Comparison of ENCODE assay signal across 23 mouse cellular contexts in the genomic region with DNA sequence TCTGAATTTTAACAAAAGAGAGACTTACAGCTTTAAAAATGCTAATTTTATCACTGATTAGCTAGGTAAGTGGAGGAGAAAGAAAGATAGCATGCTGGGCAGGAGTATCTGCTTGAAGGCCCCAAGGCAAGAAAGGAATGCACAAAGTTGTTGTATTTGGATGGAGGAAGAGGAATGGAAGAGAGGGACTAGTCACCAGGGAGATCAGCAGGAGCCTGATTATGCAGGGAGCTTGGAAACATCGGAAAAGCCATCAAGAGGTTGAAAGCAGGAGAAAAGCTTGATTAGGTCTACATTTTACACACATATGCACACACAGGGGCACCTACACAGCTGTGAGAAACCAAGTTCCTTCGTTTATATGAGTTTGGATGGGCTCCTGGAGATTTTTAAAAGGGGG.
"Had no signal": no experiment of that assay in that cellular context is flagged by ENCODE, and none has a peak within 500 bp of the region (broad histone marks: within the 10 kb centered on the region; RNA-seq: fewer than 3 reads in every experiment).

No protein-coding gene starts in this region.

- H3K9ac ChIP-seq: heart, embryonic 12.5 days; hindbrain, embryonic 14.5 days; limb, embryonic 12.5 days; liver, embryonic 13.5 days; liver, embryonic 15.5 days had no signal

- H3K36me3 ChIP-seq: heart, embryonic 10.5 days; heart, embryonic 12.5 days; limb, embryonic 10.5 days; limb, embryonic 12.5 days; liver, embryonic 13.5 days; liver, embryonic 15.5 days had no signal

- DNase-seq: gastrocnemius, postnatal 14 days; gastrocnemius, postnatal 36 days; heart, adult 18-20 months; heart, postnatal 10 days; heart, postnatal 36 days; kidney, adult 18-20 months; kidney, adult 8-10 months; kidney, postnatal 10 days; kidney, postnatal 25 days; kidney, postnatal 4 days; liver; liver, embryonic 13.5 days had no signal

- H3K9me3 ChIP-seq: limb, embryonic 10.5 days; liver, embryonic 13.5 days; liver, embryonic 15.5 days had no signal

- H3K27ac ChIP-seq: heart, embryonic 10.5 days; hindbrain, postnatal 0 days; layer of hippocampus, adult 2 months; left cerebral cortex, adult 2 months; limb, embryonic 10.5 days; limb, embryonic 12.5 days; liver, embryonic 13.5 days; liver, embryonic 15.5 days had no signal

- H3K4me3 ChIP-seq: heart, embryonic 10.5 days; heart, embryonic 12.5 days; layer of hippocampus, adult 2 months; left cerebral cortex, adult 2 months; limb, embryonic 10.5 days; limb, embryonic 12.5 days; liver, embryonic 13.5 days; liver, embryonic 15.5 days had no signal

- H3K4me2 ChIP-seq: heart, embryonic 12.5 days; hindbrain, embryonic 14.5 days; limb, embryonic 12.5 days; liver, embryonic 11.5 days; liver, embryonic 13.5 days; liver, embryonic 15.5 days had no signal

- ATAC-seq: hindbrain, postnatal 0 days; intestine, embryonic 16.5 days had no signal

- H3K27me3 ChIP-seq: heart, embryonic 12.5 days; limb, embryonic 12.5 days; liver, embryonic 13.5 days; liver, embryonic 15.5 days had no signal

- H3K4me1 ChIP-seq: limb, embryonic 10.5 days; liver, embryonic 13.5 days; liver, embryonic 15.5 days had no signal
